Mouse (Mus musculus): ENCODE results near the gene Prss50. TPM values are rescaled to one million over a fixed set of nuclear protein-coding genes. Genes with fewer than 3 reads are reported as not detected.

Gene Prss50
- polyA plus RNA-seq, 1 experiment from 2014 or later = not detected

DNA sequence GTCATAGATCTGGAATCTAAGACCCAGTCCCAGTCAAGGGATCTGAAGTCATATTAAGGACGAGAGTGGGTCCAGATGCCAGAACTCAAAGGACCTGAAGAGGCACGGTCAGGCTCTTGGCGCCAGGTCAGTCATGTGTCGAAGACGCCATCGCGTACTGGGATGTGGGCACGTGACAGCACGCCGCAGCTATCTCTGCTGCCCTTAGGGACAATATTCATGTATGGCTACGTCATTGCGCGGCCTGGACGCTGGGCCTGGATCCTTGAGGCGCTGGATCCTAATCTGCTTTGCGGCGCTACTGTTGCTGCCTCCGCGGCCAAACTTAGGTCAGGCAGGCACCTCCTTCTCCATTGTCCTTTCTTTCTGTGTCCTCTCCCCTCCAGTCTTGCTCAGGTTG, 23.4 kb upstream of the Prss50 start, which contains the start of gene Prss45:
Prss45 (plus strand) TSS at position 178 of the 400 bp plus-strand sequence.
- Histone ChIP-seq H3K27me3 (ENCODE audit: control insufficient read depth, insufficient read depth, low read length) (no peaks in the 10 kb centered on the region), H3K4me1 (ENCODE audit: control insufficient read depth, insufficient read depth, low read length) (no peaks in the 10 kb centered on the region), H3K36me3 (ENCODE audit: control insufficient read depth, insufficient read depth, low read length) (no peaks in the 10 kb centered on the region), H3K9ac (replicated peaks; ENCODE audit: low read depth, low read length) (no peak within 1 kb of the TSS; the same call in 1 of the 2 replicates), H3K9me3 (ENCODE audit: control insufficient read depth, low read depth, low read length) (no peaks in the 10 kb centered on the region), H3K4me2 (replicated peaks; ENCODE audit: low read depth, low read length) (no peak within 1 kb of the TSS), H3K27ac (ENCODE audit: low read length) (no peak within 1 kb of the TSS), H3K4me3 (ENCODE audit: low read depth, low read length) (no peak within 1 kb of the TSS)
- no peak for ATAC-seq (ENCODE audit: insufficient number of reproducible peaks, insufficient read depth, low FRiP score, low read depth)
- 78% methylated on average over 19 of the region's 19 CpGs for WGBS

DNA sequence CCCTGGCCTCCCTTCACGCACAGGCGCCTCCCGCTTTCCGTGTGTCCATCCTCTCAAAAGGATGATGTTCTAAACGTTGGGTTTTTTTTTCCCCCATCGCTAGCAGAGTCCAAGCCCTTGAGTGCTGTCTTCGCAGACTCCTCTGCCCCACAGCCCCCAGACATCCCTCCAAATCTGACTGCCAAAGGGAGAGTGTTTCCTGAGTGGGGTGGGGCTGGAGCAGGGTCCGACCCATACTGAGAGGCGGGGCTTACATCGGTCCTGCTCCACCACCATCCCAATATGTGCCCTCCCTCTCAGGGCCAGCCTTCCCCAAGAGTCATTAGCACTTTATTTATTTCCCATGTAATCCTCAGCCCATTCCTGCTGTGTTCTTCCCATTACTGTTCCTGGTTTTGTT, 22.8 kb upstream of the Prss50 start:
- Histone ChIP-seq H3K9ac (replicated peaks; ENCODE audit: low read depth, low read length) (no peak overlapping the region; the same call in 1 of the 2 replicates), H3K4me2 (replicated peaks; ENCODE audit: low read depth, low read length) (no peak overlapping the region), H3K36me3 (ENCODE audit: control insufficient read depth, insufficient read depth, low read length) (no peaks in the 10 kb centered on the region), H3K27ac (ENCODE audit: low read length) (no peak overlapping the region), H3K9me3 (ENCODE audit: control insufficient read depth, low read depth, low read length) (no peaks in the 10 kb centered on the region), H3K4me1 (ENCODE audit: control insufficient read depth, insufficient read depth, low read length) (no peaks in the 10 kb centered on the region), H3K27me3 (ENCODE audit: control insufficient read depth, insufficient read depth, low read length) (no peaks in the 10 kb centered on the region), H3K4me3 (ENCODE audit: low read depth, low read length) (no peak overlapping the region)
- ATAC-seq (ENCODE audit: insufficient number of reproducible peaks, insufficient read depth, low FRiP score, low read depth) = no peak
- 29% methylated on average over 10 of the region's 10 CpGs for WGBS

- H3K27ac ChIP-seq (ENCODE audit: low read length) = no peak overlapping the region
- H3K9ac ChIP-seq (replicated peaks; ENCODE audit: low read depth, low read length) = no peak overlapping the region
- ATAC-seq (ENCODE audit: insufficient number of reproducible peaks, insufficient read depth, low FRiP score, low read depth) = no peak
- no peak overlapping the region for H3K4me3 ChIP-seq (ENCODE audit: low read depth, low read length)
- H3K4me2 ChIP-seq (replicated peaks; ENCODE audit: low read depth, low read length) = no peak overlapping the region
- WGBS = 58% methylated on average over 2 of the region's 2 CpGs
- no peaks in the 10 kb centered on the region for H3K9me3 ChIP-seq (ENCODE audit: control insufficient read depth, low read depth, low read length)
- H3K4me1 ChIP-seq (ENCODE audit: control insufficient read depth, insufficient read depth, low read length) = no peaks in the 10 kb centered on the region
- H3K36me3 ChIP-seq (ENCODE audit: control insufficient read depth, insufficient read depth, low read length) = no peaks in the 10 kb centered on the region
- no peaks in the 10 kb centered on the region for H3K27me3 ChIP-seq (ENCODE audit: control insufficient read depth, insufficient read depth, low read length)
Observed at GRCm38 (mm10) chr9:110836112-110836511, 21.7 kb upstream of the Prss50 start.

- Histone ChIP-seq H3K4me1 (ENCODE audit: control insufficient read depth, insufficient read depth, low read length) (no peaks in the 10 kb centered on the region), H3K4me2 (replicated peaks; ENCODE audit: low read depth, low read length) (no peak overlapping the region), H3K36me3 (ENCODE audit: control insufficient read depth, insufficient read depth, low read length) (no peaks in the 10 kb centered on the region), H3K9me3 (ENCODE audit: control insufficient read depth, low read depth, low read length) (no peaks in the 10 kb centered on the region), H3K4me3 (ENCODE audit: low read depth, low read length) (no peak overlapping the region), H3K27me3 (ENCODE audit: control insufficient read depth, insufficient read depth, low read length) (no peaks in the 10 kb centered on the region), H3K27ac (ENCODE audit: low read length) (no peak overlapping the region), H3K9ac (replicated peaks; ENCODE audit: low read depth, low read length) (no peak overlapping the region)
- no peak for ATAC-seq (ENCODE audit: insufficient number of reproducible peaks, insufficient read depth, low FRiP score, low read depth)
- WGBS = 79% methylated on average over 6 of the region's 6 CpGs
Observed at GRCm38 (mm10) chr9:110840905-110841304, 16.9 kb upstream of the Prss50 start.

GRCm38 (mm10) chr9:110841438-110841837, 16.3 kb upstream of the Prss50 start:
- ATAC-seq (ENCODE audit: insufficient number of reproducible peaks, insufficient read depth, low FRiP score, low read depth) = no peak
- Histone ChIP-seq H3K9me3 (ENCODE audit: control insufficient read depth, low read depth, low read length) (no peaks in the 10 kb centered on the region), H3K9ac (replicated peaks; ENCODE audit: low read depth, low read length) (no peak overlapping the region), H3K27me3 (ENCODE audit: control insufficient read depth, insufficient read depth, low read length) (no peaks in the 10 kb centered on the region), H3K27ac (ENCODE audit: low read length) (no peak overlapping the region), H3K4me3 (ENCODE audit: low read depth, low read length) (no peak overlapping the region), H3K4me2 (replicated peaks; ENCODE audit: low read depth, low read length) (no peak overlapping the region), H3K36me3 (ENCODE audit: control insufficient read depth, insufficient read depth, low read length) (no peaks in the 10 kb centered on the region), H3K4me1 (ENCODE audit: control insufficient read depth, insufficient read depth, low read length) (no peaks in the 10 kb centered on the region)
- 59% methylated on average over 2 of the region's 2 CpGs for WGBS

GRCm38 (mm10) chr9:110844206-110844605, 13.6 kb upstream of the Prss50 start, which contains the start of gene Prss46:
TSS of gene Prss46 (plus strand) at chr9:110844506.
- no peaks in the 10 kb centered on the region for H3K27me3 ChIP-seq (ENCODE audit: control insufficient read depth, insufficient read depth, low read length)
- H3K4me1 ChIP-seq (ENCODE audit: control insufficient read depth, insufficient read depth, low read length) = no peaks in the 10 kb centered on the region
- no peak within 1 kb of the TSS for H3K4me3 ChIP-seq (ENCODE audit: low read depth, low read length)
- no peaks in the 10 kb centered on the region for H3K36me3 ChIP-seq (ENCODE audit: control insufficient read depth, insufficient read depth, low read length)
- no peak within 1 kb of the TSS for H3K27ac ChIP-seq (ENCODE audit: low read length)
- no peak within 1 kb of the TSS for H3K9ac ChIP-seq (replicated peaks; ENCODE audit: low read depth, low read length)
- 84% methylated on average over 10 of the region's 10 CpGs for WGBS
- ATAC-seq (ENCODE audit: insufficient number of reproducible peaks, insufficient read depth, low FRiP score, low read depth) = no peak
- H3K9me3 ChIP-seq (ENCODE audit: control insufficient read depth, low read depth, low read length) = no peaks in the 10 kb centered on the region
- no peak within 1 kb of the TSS for H3K4me2 ChIP-seq (replicated peaks; ENCODE audit: low read depth, low read length)

- Histone ChIP-seq H3K4me1 (ENCODE audit: control insufficient read depth, insufficient read depth, low read length) (no peaks in the 10 kb centered on the region), H3K4me3 (ENCODE audit: low read depth, low read length) (no peak overlapping the region), H3K4me2 (replicated peaks; ENCODE audit: low read depth, low read length) (no peak overlapping the region), H3K9ac (replicated peaks; ENCODE audit: low read depth, low read length) (no peak overlapping the region), H3K9me3 (ENCODE audit: control insufficient read depth, low read depth, low read length) (no peaks in the 10 kb centered on the region), H3K27ac (ENCODE audit: low read length) (no peak overlapping the region), H3K36me3 (ENCODE audit: control insufficient read depth, insufficient read depth, low read length) (no peaks in the 10 kb centered on the region), H3K27me3 (ENCODE audit: control insufficient read depth, insufficient read depth, low read length) (no peaks in the 10 kb centered on the region)
- ATAC-seq (ENCODE audit: insufficient number of reproducible peaks, insufficient read depth, low FRiP score, low read depth) = no peak
- 69% methylated on average over 7 of the region's 7 CpGs for WGBS
Observed at GRCm38 (mm10) chr9:110849162-110849561, 8.6 kb upstream of the Prss50 start.

- no peaks in the 10 kb centered on the region for H3K36me3 ChIP-seq (ENCODE audit: control insufficient read depth, insufficient read depth, low read length)
- ATAC-seq (ENCODE audit: insufficient number of reproducible peaks, insufficient read depth, low FRiP score, low read depth) = no peak
- H3K4me3 ChIP-seq (ENCODE audit: low read depth, low read length) = no peak overlapping the region
- H3K4me1 ChIP-seq (ENCODE audit: control insufficient read depth, insufficient read depth, low read length) = 0 out of 2 replicates have a peak, but pooled peaks cover 5% of the 10 kb centered on the region
- WGBS = 68% methylated on average over 7 of the region's 7 CpGs
- no peak overlapping the region for H3K9ac ChIP-seq (replicated peaks; ENCODE audit: low read depth, low read length)
- H3K9me3 ChIP-seq (ENCODE audit: control insufficient read depth, low read depth, low read length) = no peaks in the 10 kb centered on the region
- H3K27ac ChIP-seq (ENCODE audit: low read length) = no peak overlapping the region
- H3K27me3 ChIP-seq (ENCODE audit: control insufficient read depth, insufficient read depth, low read length) = 0 out of 2 replicates have a peak, but pooled peaks cover 4% of the 10 kb centered on the region
- no peak overlapping the region for H3K4me2 ChIP-seq (replicated peaks; ENCODE audit: low read depth, low read length)
Observed at GRCm38 (mm10) chr9:110855903-110856302, 1.9 kb upstream of the Prss50 start.

DNA sequence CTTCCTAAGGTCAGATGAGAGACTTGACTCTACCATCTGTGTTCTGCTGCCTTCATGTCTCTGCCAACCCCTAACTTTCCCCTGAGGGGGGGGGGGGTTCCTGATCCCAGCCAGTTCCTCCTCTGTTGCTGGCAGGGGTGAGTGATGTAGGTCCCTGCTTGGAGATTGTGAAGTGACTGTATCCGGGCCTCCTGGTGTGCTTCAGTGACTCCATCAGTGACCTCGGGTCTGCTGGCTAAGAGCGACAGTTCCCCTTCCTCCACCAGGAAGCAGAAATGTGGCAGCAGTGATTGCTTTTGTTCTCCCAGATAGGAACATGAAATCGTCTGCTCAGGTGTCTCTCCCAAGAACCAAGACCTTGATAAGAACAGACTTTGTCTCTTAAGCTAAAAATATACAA, 847 bp upstream of the Prss50 start:
- ATAC-seq (ENCODE audit: insufficient number of reproducible peaks, insufficient read depth, low FRiP score, low read depth) = no peak
- H3K9ac ChIP-seq (replicated peaks; ENCODE audit: low read depth, low read length) = no peak overlapping the region
- WGBS = 56% methylated on average over 4 of the region's 4 CpGs

More for the DNA sequence above, 847 bp upstream of the Prss50 start:
- H3K4me2 ChIP-seq (replicated peaks; ENCODE audit: low read depth, low read length) = no peak overlapping the region
- 0 out of 2 replicates have a peak, but pooled peaks cover 4% of the 10 kb centered on the region for H3K27me3 ChIP-seq (ENCODE audit: control insufficient read depth, insufficient read depth, low read length)
- 0 out of 2 replicates have a peak, but pooled peaks cover 5% of the 10 kb centered on the region for H3K4me1 ChIP-seq (ENCODE audit: control insufficient read depth, insufficient read depth, low read length)
- no peak overlapping the region for H3K27ac ChIP-seq (ENCODE audit: low read length)
- H3K36me3 ChIP-seq (ENCODE audit: control insufficient read depth, insufficient read depth, low read length) = no peaks in the 10 kb centered on the region
- no peak overlapping the region for H3K4me3 ChIP-seq (ENCODE audit: low read depth, low read length)
- no peaks in the 10 kb centered on the region for H3K9me3 ChIP-seq (ENCODE audit: control insufficient read depth, low read depth, low read length)

All from stomach, embryonic 14.5 days (tissue).